Mouse (Mus musculus) thymus, adult 2 months (tissue): ENCODE measurements around the gene Pank1.

Experiments used
- CTCF ChIP-seq: fragments of 200-500 bp; IDR thresholded peaks from 2 replicates; pipeline ENCODE4 v1.5.1; 2012; ENCODE audit warnings: mild to moderate bottlenecking, control low read depth, low read length, moderate library complexity, borderline replicate concordance; ENCODE audit not compliant: control insufficient read depth, poor library complexity, insufficient read depth; ENCODE audit errors: extremely low read depth
- POLR2A ChIP-seq: fragments of 200-500 bp; IDR thresholded peaks from 2 replicates; pipeline ENCODE4 v1.6.1; 2012; ENCODE audit warnings: mild to moderate bottlenecking, low read length, control low read depth, moderate library complexity; ENCODE audit not compliant: control insufficient read depth, poor library complexity, insufficient read depth; ENCODE audit errors: extremely low read depth

- TF ChIP-seq CTCF (no peak), POLR2A (no peak)
Measured at GRCm38 (mm10) chr19:34770764-34771163, 108.5 kb downstream of the Pank1 start.
